Mouse (Mus musculus) liver, postnatal 0 days (tissue): ENCODE results near the gene Rrnad1.

Source experiments
- CTCF ChIP-seq: sonication (generic); IDR thresholded peaks from 2 replicates; pipeline ENCODE4 v1.5.1; 2016; ENCODE audit warnings: antibody characterized with exemption, low read depth
- EP300 ChIP-seq: IDR thresholded peaks from 2 replicates; pipeline ENCODE4 v1.6.1; 2016; ENCODE audit warnings: antibody characterized with exemption, low read depth, mild to moderate bottlenecking

DNA sequence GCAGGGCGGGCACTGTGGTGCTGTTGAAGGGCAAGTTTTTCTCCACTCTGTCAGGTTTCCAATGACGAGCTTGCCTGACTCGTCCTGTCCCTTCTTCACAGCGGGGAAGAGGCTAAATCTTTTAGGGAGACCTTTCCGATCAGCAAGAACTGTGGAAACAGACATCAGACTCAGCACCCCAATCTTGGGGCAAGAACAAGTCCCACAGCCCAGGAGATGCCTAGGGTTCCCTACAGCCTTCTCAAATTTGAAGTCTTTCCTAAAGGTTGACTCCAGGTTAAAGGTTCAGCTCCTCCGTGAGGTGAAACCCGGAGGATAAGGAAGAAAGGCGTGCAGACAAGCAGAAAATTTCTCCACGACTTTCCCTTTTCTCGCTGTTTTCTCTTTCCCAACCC is 29.7 kb upstream of the Rrnad1 start:
- TF ChIP-seq CTCF: no peak
- no peak for TF ChIP-seq EP300
